Mouse (Mus musculus): ENCODE measurements around the gene Nhsl1.

The Nhsl1 gene

DNA sequence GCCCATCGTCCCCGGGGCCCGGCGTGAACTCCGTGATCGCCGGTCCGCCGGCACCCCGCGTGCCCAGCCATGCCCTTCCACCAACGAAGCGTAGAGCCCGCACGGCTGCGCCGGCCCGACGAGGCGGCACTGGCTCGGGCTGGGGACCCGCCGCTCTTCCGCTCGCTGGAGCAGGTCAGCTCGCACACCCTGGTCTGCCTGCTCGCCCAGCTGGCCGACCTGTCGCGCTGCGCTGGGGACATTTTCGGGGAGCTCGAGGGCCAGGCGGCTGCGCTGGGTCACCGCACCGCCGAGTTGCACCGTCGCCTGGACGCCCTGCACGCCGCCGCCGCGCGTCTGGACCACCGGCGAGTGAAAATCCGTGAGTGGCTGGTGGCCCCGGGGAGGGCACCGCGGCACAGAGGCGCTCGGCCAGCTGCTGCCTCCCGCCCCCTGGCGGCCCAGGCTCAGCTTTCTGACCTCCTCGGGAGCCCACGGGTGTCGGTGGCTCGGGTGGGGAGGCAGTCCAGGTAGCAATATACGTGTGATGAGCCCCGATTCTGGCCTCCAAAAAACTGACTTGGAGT, at the start of gene Nhsl1:
Gene Nhsl1 (plus strand): TSS at position 70 of the 566 bp plus-strand sequence.
- peak; percentile 21 to 23 for DNase-seq

DNA sequence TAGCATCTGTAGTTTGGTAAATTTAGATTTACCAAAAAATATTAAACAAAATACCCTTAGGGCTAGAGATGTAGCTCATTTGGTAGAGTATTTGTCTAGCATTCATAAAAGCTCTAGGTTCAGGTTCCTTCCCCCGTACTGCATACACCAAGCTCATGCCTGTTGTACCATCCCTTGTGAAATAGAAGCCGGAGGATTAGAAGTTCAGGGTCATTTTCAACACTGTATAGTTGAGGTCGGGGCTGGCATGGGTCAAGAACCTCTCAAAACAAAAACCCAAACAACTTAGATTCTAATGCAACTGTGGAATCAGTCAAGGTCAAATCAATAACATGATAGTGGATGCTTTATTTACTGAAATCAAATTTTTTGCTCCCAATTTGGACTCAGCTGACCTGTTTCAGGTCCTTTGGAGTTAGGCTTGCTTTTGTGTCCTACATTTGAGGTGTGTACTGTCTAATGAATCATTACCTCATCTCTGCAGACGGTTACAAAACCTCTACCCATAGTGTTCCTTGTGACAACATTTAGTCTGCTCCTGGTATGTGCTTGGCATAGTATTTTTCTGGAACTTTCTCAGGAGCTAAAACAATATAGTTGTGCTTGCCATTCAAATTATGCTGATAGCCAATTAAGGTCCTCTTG, 42.6 kb upstream of the Nhsl1 start:
- no peak for DNase-seq

GRCm38 (mm10) chr10:18283991-18284390, 34.8 kb upstream of the Nhsl1 start:
- DNase-seq: no peak

GRCm38 (mm10) chr10:18289512-18289911, 29.3 kb upstream of the Nhsl1 start:
- no peak for DNase-seq

- no peak for DNase-seq
Observed at GRCm38 (mm10) chr10:18305106-18305505, 13.7 kb upstream of the Nhsl1 start.

DNA sequence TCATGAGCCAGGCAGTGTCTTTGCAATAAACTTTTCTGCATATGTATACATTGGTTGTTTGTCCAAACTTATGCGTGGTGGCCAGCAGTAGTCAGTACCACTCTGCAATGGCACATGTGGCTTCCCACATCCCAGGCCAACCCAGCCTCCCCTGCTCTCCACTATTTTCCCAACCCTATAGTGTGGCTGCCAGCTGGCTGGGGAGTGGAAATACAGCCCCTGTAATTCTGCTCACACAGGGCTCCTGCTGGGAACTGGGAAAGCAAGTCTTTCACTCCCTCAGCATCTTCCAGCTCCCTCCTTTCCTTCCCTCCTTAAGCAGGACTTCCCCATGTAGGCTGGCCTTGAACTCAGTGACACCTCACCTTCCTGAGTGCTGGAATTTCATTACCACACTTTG, 3.7 kb upstream of the Nhsl1 start:
- DNase-seq: no peak

DNA sequence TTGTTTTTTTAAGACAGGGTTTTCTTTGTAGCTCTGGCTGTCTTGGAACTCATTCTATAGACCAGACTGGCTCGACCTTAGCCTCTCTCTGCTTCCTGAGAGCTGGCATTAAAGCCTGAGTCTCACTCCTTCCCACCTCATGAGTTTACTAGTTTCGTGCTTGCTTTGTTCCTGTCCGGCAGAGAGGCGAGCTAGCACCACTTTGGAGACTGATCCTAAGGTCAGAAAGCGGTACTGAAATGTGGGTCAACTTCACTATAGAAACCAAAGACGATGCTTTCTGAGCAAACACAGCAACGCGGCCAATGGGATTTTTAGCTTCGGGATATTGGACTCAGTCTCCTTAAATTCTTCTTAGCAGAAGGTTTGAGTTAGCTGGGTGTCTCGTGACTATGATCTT, 1.3 kb upstream of the Nhsl1 start:
- no peak for DNase-seq

DNA sequence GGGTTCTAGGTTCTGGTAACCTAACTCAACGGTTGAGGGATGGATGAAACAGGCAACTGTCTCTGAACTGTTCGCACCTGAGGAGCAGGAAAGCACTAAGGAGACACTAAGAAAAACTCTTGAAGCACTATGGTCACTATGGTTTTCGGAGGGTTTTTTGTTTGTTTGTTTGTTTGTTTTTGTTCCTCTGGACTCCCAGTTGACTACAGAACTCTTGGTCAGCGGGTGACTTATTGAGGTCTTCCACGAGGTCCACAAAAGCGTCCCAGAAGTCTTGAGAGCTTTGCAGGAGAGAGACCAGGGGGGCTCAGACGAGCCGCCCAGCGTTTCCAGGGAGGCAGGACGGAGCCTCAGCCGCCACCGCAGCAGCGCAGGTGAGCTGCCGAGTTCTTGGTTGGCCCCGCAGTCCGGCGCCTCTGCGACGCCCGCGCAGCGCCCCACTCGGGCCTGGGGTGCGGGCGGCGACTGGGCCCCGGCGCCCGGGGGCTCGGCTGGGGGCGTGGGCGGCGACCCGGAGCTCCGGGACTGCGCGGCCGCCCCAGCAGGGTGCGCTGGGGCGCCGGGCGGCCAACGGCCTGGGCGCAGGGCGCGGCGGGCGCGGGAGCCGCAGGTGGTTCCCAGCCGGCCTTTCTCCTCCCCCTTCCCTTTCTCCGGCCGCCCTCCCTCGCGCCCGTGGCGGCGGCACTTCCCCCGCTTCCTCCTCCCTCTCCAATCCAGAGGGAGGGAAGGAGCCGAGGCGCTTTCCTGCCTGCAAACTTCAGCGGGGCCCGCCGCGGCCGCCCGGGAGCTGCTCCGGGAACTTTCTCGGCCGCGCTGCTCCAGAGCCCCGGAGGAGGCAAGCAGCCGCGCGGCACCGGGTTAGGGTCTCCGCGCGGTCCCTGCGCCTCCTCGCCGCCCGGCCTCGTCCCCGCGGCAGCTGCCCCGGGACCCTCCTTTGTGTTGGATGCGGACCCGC, 547 bp upstream of the Nhsl1 start:
- peak; percentile 7 to 16 for DNase-seq

GRCm38 (mm10) chr10:18319691-18320090, 906 bp downstream of the Nhsl1 start:
- DNase-seq: no peak

DNA sequence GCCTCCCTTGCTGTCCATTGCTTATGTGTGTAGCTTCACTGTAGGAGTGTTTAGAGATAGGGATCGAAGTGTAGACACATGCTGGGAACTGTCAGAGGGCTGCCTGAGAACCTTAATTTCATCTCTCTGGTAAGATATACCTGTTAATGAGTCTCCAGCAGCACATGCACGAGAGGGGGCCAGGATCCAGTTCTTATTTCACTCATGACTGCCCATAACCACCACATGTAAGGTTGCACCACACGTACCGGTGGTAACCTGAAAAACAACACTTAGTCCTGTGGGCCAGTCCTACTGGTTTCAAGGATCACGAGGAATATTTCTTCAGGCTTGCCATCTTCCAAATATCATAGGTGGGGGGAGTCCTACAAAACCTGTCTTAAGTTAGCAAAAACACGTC, 3.1 kb downstream of the Nhsl1 start:
- no peak for DNase-seq

GRCm38 (mm10) chr10:18323701-18324100, 4.9 kb downstream of the Nhsl1 start:
- no peak for DNase-seq

GRCm38 (mm10) chr10:18328331-18328908, 9.6 kb downstream of the Nhsl1 start:
- DNase-seq: no peak

- no peak for DNase-seq
Observed at GRCm38 (mm10) chr10:18329096-18330038, 10.6 kb downstream of the Nhsl1 start.

- DNase-seq: no peak
Observed at GRCm38 (mm10) chr10:18330445-18330844, 11.7 kb downstream of the Nhsl1 start.

- no peak for DNase-seq
Observed at GRCm38 (mm10) chr10:18333575-18333974, 14.8 kb downstream of the Nhsl1 start.

DNA sequence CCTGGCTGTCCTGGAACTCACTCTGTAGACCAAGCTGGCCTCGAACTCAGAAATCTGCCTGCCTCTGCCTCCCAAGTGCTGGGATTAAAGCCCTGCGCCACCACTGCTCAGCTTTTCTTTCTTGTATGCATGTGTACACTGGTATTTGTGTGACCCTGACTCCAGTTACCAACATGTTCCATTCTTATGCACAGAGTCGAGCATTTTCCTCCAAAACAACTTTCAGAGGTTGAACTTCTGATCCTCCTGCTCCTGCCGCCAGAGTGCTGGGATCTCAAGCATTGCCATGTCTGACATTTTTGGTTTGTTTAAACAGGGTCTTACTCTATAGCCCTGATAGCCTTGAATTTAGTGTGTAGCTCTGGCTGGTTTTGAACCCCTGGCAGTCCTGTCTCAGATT, 15.4 kb downstream of the Nhsl1 start:
- DNase-seq: no peak

DNA sequence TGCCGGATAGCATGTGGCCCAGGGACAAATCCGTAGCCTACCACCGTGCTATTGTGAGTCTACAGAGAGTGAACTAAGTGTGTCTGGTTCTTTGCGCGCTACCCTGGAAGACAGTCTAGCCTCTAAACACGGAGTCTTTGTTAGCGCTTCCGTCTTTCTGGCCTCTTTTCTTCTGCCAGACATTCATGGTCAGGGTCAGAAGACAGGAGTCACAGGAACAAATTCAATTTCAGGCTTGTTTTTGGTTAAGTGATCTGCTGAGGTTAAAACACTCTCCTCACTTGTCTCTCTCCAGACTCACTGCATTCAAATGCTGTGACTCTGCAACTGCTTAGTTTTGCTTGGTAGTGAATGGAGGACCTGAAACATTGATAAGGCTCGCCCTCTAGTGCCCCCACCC, 15.9 kb downstream of the Nhsl1 start:
- no peak for DNase-seq

DNA sequence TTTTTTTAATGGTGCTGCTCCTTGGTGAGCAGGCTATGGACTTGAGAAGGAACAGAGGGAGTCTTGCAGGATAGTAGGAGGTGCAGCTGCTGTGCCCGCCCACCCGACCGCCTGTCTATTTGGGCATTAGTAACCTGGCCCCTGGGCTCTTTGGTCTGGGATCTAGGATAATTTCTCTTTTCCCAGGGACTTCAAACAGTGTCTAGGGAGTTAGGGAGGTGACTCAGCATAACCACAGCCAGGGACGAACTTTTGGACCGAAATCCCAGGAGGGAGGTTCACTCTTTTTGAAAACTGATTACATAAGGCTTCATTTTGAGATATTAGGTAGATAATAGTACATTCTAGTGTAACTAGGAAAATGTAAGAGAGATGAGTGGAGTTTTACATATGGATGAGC, 18.9 kb downstream of the Nhsl1 start:
- no peak for DNase-seq

- no peak for DNase-seq
Observed at GRCm38 (mm10) chr10:18339386-18339785, 20.6 kb downstream of the Nhsl1 start.

DNA sequence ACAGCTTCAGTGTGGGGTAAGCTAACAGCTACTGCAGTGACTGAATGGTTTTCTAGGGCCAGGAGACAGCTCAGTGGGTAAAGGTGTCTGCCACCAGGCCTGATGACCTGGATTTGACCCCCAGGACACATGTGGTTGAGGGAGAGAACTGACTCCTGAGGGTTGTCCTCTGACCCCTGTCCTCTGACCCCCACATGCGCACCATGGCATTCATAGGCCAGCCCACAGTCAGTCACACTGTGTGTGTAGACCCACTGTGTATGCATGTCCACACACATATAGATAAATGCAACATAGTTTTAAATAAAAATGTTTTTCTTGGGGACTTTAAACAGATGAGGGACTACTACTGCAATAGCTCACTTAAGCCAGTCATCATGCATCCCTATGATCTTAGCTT, 22.1 kb downstream of the Nhsl1 start:
- no peak for DNase-seq

DNA sequence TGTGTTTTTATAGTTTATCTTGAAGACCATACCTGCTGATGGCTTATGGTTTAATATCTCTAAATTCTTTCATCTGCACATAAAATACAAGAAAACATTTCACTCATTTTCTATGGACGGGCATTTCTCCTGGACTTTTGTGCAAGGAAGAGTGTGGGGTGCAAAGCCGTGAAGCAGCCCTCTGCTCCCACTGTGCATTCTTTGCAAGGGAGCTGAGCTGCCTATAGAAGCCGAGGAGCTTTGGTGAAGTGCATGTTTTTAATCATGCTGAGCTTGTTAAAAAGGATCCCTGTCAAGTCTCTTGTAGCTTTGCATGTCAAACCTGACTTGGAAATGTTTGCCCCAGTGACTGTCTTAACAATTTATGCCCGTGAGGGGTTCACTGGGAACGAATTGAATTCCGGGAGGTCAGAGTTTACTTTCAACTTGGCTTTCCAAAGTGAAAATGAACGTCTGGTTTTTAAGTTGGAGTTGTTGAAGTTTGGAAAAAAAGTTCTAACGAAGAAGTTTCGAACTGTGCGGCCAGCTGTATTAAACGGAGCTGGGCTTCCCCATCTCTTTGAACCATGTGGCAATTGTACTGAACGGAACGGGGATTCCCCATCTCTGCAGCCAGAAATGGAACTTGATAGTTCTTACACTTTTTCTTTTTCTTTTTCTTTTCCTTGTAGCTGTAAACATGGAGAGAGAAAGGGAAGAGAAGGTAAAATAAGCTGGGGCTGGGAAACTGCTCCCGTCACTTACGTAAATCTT, 22.8 kb downstream of the Nhsl1 start:
- DNase-seq: no peak

DNA sequence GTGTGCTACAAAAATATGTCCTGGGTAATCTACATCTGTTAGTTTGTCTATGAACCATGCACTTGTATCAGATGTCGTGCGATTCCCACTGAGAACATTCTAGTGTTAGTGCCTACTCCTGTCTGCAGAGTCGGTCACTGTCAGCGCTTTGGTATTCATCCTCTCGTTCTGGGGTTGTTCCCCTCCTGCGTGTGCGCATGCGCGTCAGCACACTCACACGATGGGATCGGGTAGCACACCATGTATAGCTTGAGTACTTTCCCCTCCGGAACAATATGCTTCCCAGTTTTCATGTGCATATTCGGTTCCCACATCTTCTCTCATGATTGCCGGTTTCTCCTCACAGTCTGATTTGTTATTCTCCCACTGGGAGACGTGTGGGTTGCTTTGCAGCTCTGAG, 28.4 kb downstream of the Nhsl1 start:
- no peak for DNase-seq

All from thymus, adult 18-20 months (tissue).